Mouse (Mus musculus): Measurements from ENCODE around the gene Gm5134. TPM values are rescaled to one million over a fixed set of nuclear protein-coding genes. Genes with fewer than 3 reads are reported as not detected.

Gene Gm5134
- total and polyA plus RNA-seq, 3 experiments = 0.40 to 1.6 (median 1.0) TPM

- Histone ChIP-seq H3K9ac (ENCODE audit: insufficient read depth, low read depth) (peak overlapping the region; percentile 53; the same call in 1 of the 2 replicates), H3K4me3 (replicated peaks in 1 of 3; ENCODE audit: low read depth in 2 of 3, low read length in 2 of 3, poor library complexity in 1 of 3) (peak overlapping the region; percentile 51 to 92 (median 75)), H3K9me3 (replicated peaks; ENCODE audit: low read length) (no peaks in the 10 kb centered on the region), H3K36me3 (replicated peaks in 1 of 2; ENCODE audit: control insufficient read depth in 1 of 2, insufficient read depth in 1 of 2, low read length in 1 of 2) (peaks cover 0 to 18% of the 10 kb centered on the region in 2 experiments), H3K79me2 (replicated peaks; ENCODE audit: control insufficient read depth, extremely low read depth, insufficient read depth, poor library complexity, severe bottlenecking) (peaks cover 39% of the 10 kb centered on the region), H3K4me1 (ENCODE audit: control insufficient read depth in 1 of 2, insufficient read depth in 2 of 2) (peaks cover 13 to 49% of the 10 kb centered on the region in 2 experiments), H3K27ac (ENCODE audit: insufficient read depth, low read depth) (no peak overlapping the region; the same call in 1 of the 2 replicates), H3K4me2 (ENCODE audit: insufficient read depth, low read depth, poor library complexity, severe bottlenecking) (peak overlapping the region; percentile 85), H3K27me3 (replicated peaks) (no peaks in the 10 kb centered on the region)
- dilution Hi-C loops (cut with MboI; ENCODE audit: extremely low pct_ligation_motif_present, extremely low pct_unique_long_range_greater_than_20kb, low sequenced_read_pairs) (no loop called here), in situ Hi-C loops (cut with MboI; ENCODE audit: low pct_ligation_motif_present, low pct_unique_long_range_greater_than_20kb, low sequenced_read_pairs) (no loop called here)
- DNase-seq (ENCODE audit: extremely low read depth) = no peak
- TF ChIP-seq ZNF384 (IDR thresholded peaks at IDR 0.05; ENCODE audit: low read depth, low read length) (peak; percentile 71), POLR2AphosphoS2 (IDR thresholded peaks at IDR 0.05; ENCODE audit: low read depth, low read length) (no peak)
Observed at GRCm38 (mm10) chr10:76031511-76032401, 77.4 kb downstream of the Gm5134 start.

- Histone ChIP-seq H3K79me2 (replicated peaks; ENCODE audit: control insufficient read depth, extremely low read depth, insufficient read depth, poor library complexity, severe bottlenecking) (peaks cover 47% of the 10 kb centered on the region), H3K9ac (ENCODE audit: insufficient read depth, low read depth) (peak within 1 kb of the TSS; percentile 65), H3K4me3 (replicated peaks in 1 of 3; ENCODE audit: low read depth in 2 of 3, low read length in 2 of 3, poor library complexity in 1 of 3) (peak within 1 kb of the TSS; percentile 75 to 92 (median 75)), H3K4me2 (ENCODE audit: insufficient read depth, low read depth, poor library complexity, severe bottlenecking) (peak within 1 kb of the TSS; percentile 85), H3K36me3 (replicated peaks in 1 of 2; ENCODE audit: control insufficient read depth in 1 of 2, insufficient read depth in 1 of 2, low read length in 1 of 2) (peaks cover 1 to 26% of the 10 kb centered on the region in 2 experiments), H3K27me3 (replicated peaks) (no peaks in the 10 kb centered on the region), H3K27ac (ENCODE audit: insufficient read depth, low read depth) (peak within 1 kb of the TSS; percentile 11; the same call in 1 of the 2 replicates), H3K4me1 (ENCODE audit: control insufficient read depth in 1 of 2, insufficient read depth in 2 of 2) (peaks cover 10 to 47% of the 10 kb centered on the region in 2 experiments), H3K9me3 (replicated peaks; ENCODE audit: low read length) (no peaks in the 10 kb centered on the region)
- DNase-seq (ENCODE audit: extremely low read depth) = peak; percentile 94
- in situ Hi-C loops (cut with MboI; ENCODE audit: low pct_ligation_motif_present, low pct_unique_long_range_greater_than_20kb, low sequenced_read_pairs) = no loop called here
- dilution Hi-C loops (cut with MboI; ENCODE audit: extremely low pct_ligation_motif_present, extremely low pct_unique_long_range_greater_than_20kb, low sequenced_read_pairs) = no loop called here
- peak; percentile 41; the same call in 1 of the 2 replicates for TF ChIP-seq MAZ (IDR thresholded peaks at IDR 0.05; ENCODE audit: low read depth, low read length)
- TF ChIP-seq UBTF (IDR thresholded peaks at IDR 0.05; ENCODE audit: low read depth, low read length) = peak; percentile 81; the same call in 1 of the 2 replicates
- TF ChIP-seq SIN3A (IDR thresholded peaks at IDR 0.05; ENCODE audit: low read length) = peak; percentile 16; the same call in 1 of the 2 replicates
- TF ChIP-seq SMC3 (IDR thresholded peaks at IDR 0.05; ENCODE audit: low read depth, low read length) = no peak
- TF ChIP-seq JUN (IDR thresholded peaks at IDR 0.05; ENCODE audit: insufficient read depth, low read depth, low read length) = no peak
- TF ChIP-seq CTCF (conservative IDR thresholded peaks at IDR 0.05 in 1 of 2, IDR thresholded peaks at IDR 0.05 in 1 of 2; ENCODE audit: low read depth in 2 of 2, low read length in 2 of 2) = peak in 1 of 2 experiments; percentile 66; a peak in 2 of 4 replicates
- peak; percentile 45; the same call in 1 of the 2 replicates for TF ChIP-seq ZMIZ1 (IDR thresholded peaks at IDR 0.05; ENCODE audit: low read depth, low read length)
- TF ChIP-seq MXI1 (IDR thresholded peaks at IDR 0.05; ENCODE audit: low read depth, low read length) = no peak
- no peak for TF ChIP-seq ZC3H11A (IDR thresholded peaks at IDR 0.05; ENCODE audit: low read depth, low read length)
- TF ChIP-seq BHLHE40 (IDR thresholded peaks at IDR 0.05; ENCODE audit: low read depth, low read length) = no peak
- TF ChIP-seq TCF12 (IDR thresholded peaks at IDR 0.05; ENCODE audit: low read depth, low read length) = 0 out of 2 replicates have a peak, but pooled peaks have one; percentile 55
- peak; percentile 53 for TF ChIP-seq NELFE (IDR thresholded peaks at IDR 0.05; ENCODE audit: low read depth, low read length)
- TF ChIP-seq TBP (conservative IDR thresholded peaks at IDR 0.05; ENCODE audit: low read depth, low read length) = 0 out of 2 replicates have a peak, but pooled peaks have one; percentile 34
- peak; percentile 20; the same call in 1 of the 2 replicates for TF ChIP-seq ELF1 (IDR thresholded peaks at IDR 0.05; ENCODE audit: low read depth, low read length)
- TF ChIP-seq EP300 (IDR thresholded peaks at IDR 0.05; ENCODE audit: low read length) = no peak
- TF ChIP-seq JUND (conservative IDR thresholded peaks at IDR 0.05; ENCODE audit: low read depth, low read length) = no peak
- no peak for TF ChIP-seq CHD2 (IDR thresholded peaks at IDR 0.05; ENCODE audit: low read length)
- no peak for TF ChIP-seq ZKSCAN1 (IDR thresholded peaks at IDR 0.05; ENCODE audit: borderline replicate concordance, low read depth, low read length)
- peak; percentile 17 for TF ChIP-seq USF1 (IDR thresholded peaks at IDR 0.05; ENCODE audit: low read depth, low read length)
- no peak for TF ChIP-seq MAFK (IDR thresholded peaks at IDR 0.05; ENCODE audit: insufficient replicate concordance, low read length)
- TF ChIP-seq USF2 (conservative IDR thresholded peaks at IDR 0.05; ENCODE audit: low read depth, low read length) = no peak
- TF ChIP-seq MAX (IDR thresholded peaks at IDR 0.05; ENCODE audit: low read length) = no peak; the same call in 1 of the 2 replicates
- no peak for TF ChIP-seq ZNF384 (IDR thresholded peaks at IDR 0.05; ENCODE audit: low read depth, low read length)
- 0 out of 2 replicates have a peak, but pooled peaks have one; percentile 65 for TF ChIP-seq CHD1 (IDR thresholded peaks at IDR 0.05; ENCODE audit: low read depth, low read length)
- TF ChIP-seq MYC (IDR thresholded peaks at IDR 0.05; ENCODE audit: low read depth, low read length) = no peak
- no peak for TF ChIP-seq MEF2A (IDR thresholded peaks at IDR 0.05; ENCODE audit: borderline replicate concordance, low read depth, low read length)
- no peak; the same call in none of the 2 replicates for TF ChIP-seq RAD21 (IDR thresholded peaks at IDR 0.05; ENCODE audit: low read depth, low read length)
Observed at GRCm38 (mm10) chr10:76032402-76033118, 78.2 kb downstream of the Gm5134 start, which contains the start of gene Zfp280b. Zfp280b (plus strand) TSS chr10:76032650.

Measured in CH12.LX (cell line).